Mouse (Mus musculus) stomach, postnatal 0 days (tissue): ENCODE measurements around the gene Gab3.
"Not testable (repeated sequence)": the region's sequence is repeated elsewhere in the genome, so short reads cannot be mapped to it uniquely, and the experiment has no call there.

Experiments
- CTCF ChIP-seq: IDR thresholded peaks from 2 replicates; pipeline ENCODE4 v1.5.1; 2016; ENCODE audit warnings: antibody characterized with exemption, low read depth, mild to moderate bottlenecking, moderate library complexity
- EP300 ChIP-seq: optimal IDR thresholded peaks from 2 replicates; pipeline ENCODE3; 2016; ENCODE audit warnings: antibody characterized with exemption

DNA sequence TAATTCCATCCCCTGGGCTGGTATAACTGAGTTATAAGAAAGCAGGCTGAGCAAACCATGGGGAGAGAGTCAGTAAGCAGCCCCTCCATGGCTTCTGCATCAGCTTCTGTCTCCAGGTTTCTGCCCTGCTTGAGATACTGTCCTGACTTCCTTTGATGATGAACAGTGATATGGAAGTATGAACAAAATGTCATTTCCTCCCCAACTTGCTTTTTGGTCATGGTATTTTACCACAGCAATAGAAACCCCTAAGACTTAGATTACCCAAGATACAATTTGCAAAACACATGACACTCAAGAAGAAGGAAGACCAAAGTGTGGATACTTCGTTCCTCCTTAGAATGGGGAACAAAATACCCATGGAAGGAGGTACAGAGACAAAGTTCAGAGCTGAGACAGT lies 51.2 kb downstream of the Gab3 start:
- not testable (repeated sequence) for TF ChIP-seq CTCF, EP300
